Mouse (Mus musculus) liver, embryonic 13.5 days (tissue): ENCODE results near the gene Tmem26. TPM values are rescaled to one million over a fixed set of nuclear protein-coding genes. Genes with fewer than 3 reads are reported as not detected.
A peak's percentile ranks its signal among the peaks of the same experiment; 100 is the strongest.
"Not testable (repeated sequence)": the region's sequence is repeated elsewhere in the genome, so short reads cannot be mapped to it uniquely, and the experiment has no call there.

Source experiments
- ATAC-seq: fragments of 200-750 bp; cut with Nextera tagmentation; 2 replicates; pipeline ENCODE4 v1.8.0; 2017; ENCODE audit warnings: low read depth, mild to moderate bottlenecking, moderate number of reproducible peaks, moderate library complexity
- DNase-seq: peaks from one replicate; pipeline ENCODE4 v3.0.0; 2022
- H3K27ac ChIP-seq: fragments of 300-500 bp; sonication (generic); 2 replicates; pipeline ENCODE4 v1.5.1; 2015; ENCODE audit warnings: moderate library complexity, mild to moderate bottlenecking, inconsistent platforms
- H3K27me3 ChIP-seq: fragments of 300-500 bp; sonication (generic); 2 replicates; pipeline ENCODE4 v1.6.1; 2015; ENCODE audit warnings: mild to moderate bottlenecking, inconsistent platforms
- H3K36me3 ChIP-seq: fragments of 300-500 bp; sonication (generic); 2 replicates; pipeline ENCODE4 v1.6.1; 2015; ENCODE audit warnings: mild to moderate bottlenecking, inconsistent platforms
- H3K4me1 ChIP-seq: fragments of 300-500 bp; sonication (generic); replicated peaks from 2 replicates; pipeline ENCODE4 v1.6.1; 2015; ENCODE audit warnings: inconsistent platforms
- H3K4me2 ChIP-seq: fragments of 300-500 bp; sonication (generic); 2 replicates; pipeline ENCODE4 v1.6.1; 2015; ENCODE audit warnings: inconsistent platforms, mild to moderate bottlenecking, moderate library complexity
- H3K4me3 ChIP-seq: fragments of 300-500 bp; sonication (generic); replicated peaks from 2 replicates; pipeline ENCODE4 v1.5.1; 2015; ENCODE audit warnings: mild to moderate bottlenecking, inconsistent platforms
- H3K9ac ChIP-seq: fragments of 300-500 bp; sonication (generic); 2 replicates; pipeline ENCODE4 v1.6.1; 2015; ENCODE audit warnings: mild to moderate bottlenecking, inconsistent platforms
- H3K9me3 ChIP-seq: fragments of 300-500 bp; sonication (generic); replicated peaks from 2 replicates; pipeline ENCODE4 v1.6.1; 2016; ENCODE audit warnings: inconsistent platforms
- WGBS: fragments of 180-500 bp; shearing (Covaris S2); methylation state at CpG from one replicate; pipeline ENCODE4 v1.1.7; 2015; ENCODE audit not compliant: insufficient replicate concordance; 5-methylcytosine and 5-hydroxymethylcytosine counted together
- polyA plus RNA-seq: library from polyadenylated mRNA; unstranded; fragments of >200 nt; fragmentation: Nextera tagmentation; extraction: Ambion mirVana; gene quantifications from 2 replicates; pipeline ENCODE4 v1.2.1, GENCODE M21; 2015

The Tmem26 gene
- polyA plus RNA-seq, 1 experiment from 2014 or later: 1.5 TPM

GRCm38 (mm10) chr10:68714302-68714701 is 9.1 kb upstream of the Tmem26 start:
- H3K9me3 ChIP-seq: no peaks in the 10 kb centered on the region
- H3K27ac ChIP-seq: no peak overlapping the region
- 41% methylated on average over 3 of the region's 3 CpGs for WGBS
- H3K4me3 ChIP-seq: no peak overlapping the region
- no peaks in the 10 kb centered on the region for H3K36me3 ChIP-seq
- no peaks in the 10 kb centered on the region for H3K4me1 ChIP-seq
- ATAC-seq: no peak
- H3K9ac ChIP-seq: no peak overlapping the region
- DNase-seq: no peak
- no peaks in the 10 kb centered on the region for H3K27me3 ChIP-seq
- H3K4me2 ChIP-seq: no peak overlapping the region

- no peak for ATAC-seq
- H3K36me3 ChIP-seq: no peaks in the 10 kb centered on the region
- WGBS: 71% methylated on average over 3 of the region's 3 CpGs
- no peak overlapping the region for H3K4me3 ChIP-seq
- H3K4me1 ChIP-seq: no peaks in the 10 kb centered on the region
- H3K27ac ChIP-seq: no peak overlapping the region
- no peak overlapping the region for H3K9ac ChIP-seq
- H3K4me2 ChIP-seq: no peak overlapping the region
- no peaks in the 10 kb centered on the region for H3K27me3 ChIP-seq
- DNase-seq: no peak
- no peaks in the 10 kb centered on the region for H3K9me3 ChIP-seq
Measured at GRCm38 (mm10) chr10:68715396-68715795, 8.1 kb upstream of the Tmem26 start.

GRCm38 (mm10) chr10:68718375-68718774 is 5.1 kb upstream of the Tmem26 start:
- H3K27ac ChIP-seq: no peak overlapping the region
- no peaks in the 10 kb centered on the region for H3K36me3 ChIP-seq
- no peak overlapping the region for H3K4me3 ChIP-seq
- H3K9ac ChIP-seq: no peak overlapping the region
- WGBS: 53% methylated on average over 3 of the region's 3 CpGs
- no peaks in the 10 kb centered on the region for H3K4me1 ChIP-seq
- no peak overlapping the region for H3K4me2 ChIP-seq
- no peaks in the 10 kb centered on the region for H3K9me3 ChIP-seq
- DNase-seq (no peak), ATAC-seq (no peak)
- H3K27me3 ChIP-seq: peaks cover under 1% of the 10 kb centered on the region; the same call in 1 of the 2 replicates

- H3K36me3 ChIP-seq: no peaks in the 10 kb centered on the region
- H3K27me3 ChIP-seq: peaks cover 14% of the 10 kb centered on the region; the same call in 1 of the 2 replicates
- no peak overlapping the region for H3K9ac ChIP-seq
- no peak overlapping the region for H3K4me2 ChIP-seq
- no peaks in the 10 kb centered on the region for H3K9me3 ChIP-seq
- ATAC-seq: no peak
- no peak overlapping the region for H3K4me3 ChIP-seq
- no peak for DNase-seq
- 35% methylated on average over 5 of the region's 5 CpGs for WGBS
- H3K4me1 ChIP-seq: peaks cover 3% of the 10 kb centered on the region; the same call in 1 of the 2 replicates
- no peak overlapping the region for H3K27ac ChIP-seq
Measured at GRCm38 (mm10) chr10:68720887-68721400, 2.5 kb upstream of the Tmem26 start.

GRCm38 (mm10) chr10:68723015-68723414 is 431 bp upstream of the Tmem26 start:
- Histone ChIP-seq H3K9ac (no peak overlapping the region), H3K4me2 (no peak overlapping the region), H3K4me3 (no peak overlapping the region), H3K36me3 (no peaks in the 10 kb centered on the region), H3K9me3 (no peaks in the 10 kb centered on the region), H3K4me1 (peaks cover 3% of the 10 kb centered on the region; the same call in 1 of the 2 replicates), H3K27ac (no peak overlapping the region), H3K27me3 (peaks cover 14% of the 10 kb centered on the region; the same call in 1 of the 2 replicates)
- ATAC-seq (no peak), DNase-seq (no peak)
- 36% methylated on average over 7 of the region's 7 CpGs for WGBS

- peaks cover 3% of the 10 kb centered on the region; the same call in 1 of the 2 replicates for H3K4me1 ChIP-seq
- H3K9me3 ChIP-seq: no peaks in the 10 kb centered on the region
- no peaks in the 10 kb centered on the region for H3K36me3 ChIP-seq
- H3K9ac ChIP-seq: no peak overlapping the region
- WGBS: 0% methylated on average over 11 of the region's 11 CpGs
- ATAC-seq: no peak
- peak overlapping the region; percentile 59 for H3K4me2 ChIP-seq
- H3K4me3 ChIP-seq: peak overlapping the region; percentile 44
- no peak for DNase-seq
- no peak overlapping the region for H3K27ac ChIP-seq
- peaks cover 14% of the 10 kb centered on the region; the same call in 1 of the 2 replicates for H3K27me3 ChIP-seq
Measured at GRCm38 (mm10) chr10:68724361-68724720, 895 bp downstream of the Tmem26 start.

GRCm38 (mm10) chr10:68727464-68727863 is 4.0 kb downstream of the Tmem26 start:
- H3K27me3 ChIP-seq: peaks cover 14% of the 10 kb centered on the region; the same call in 1 of the 2 replicates
- 64% methylated on average over 5 of the region's 5 CpGs for WGBS

GRCm38 (mm10) chr10:68735621-68736020 is 12.2 kb downstream of the Tmem26 start:
- DNase-seq (no peak), ATAC-seq (no peak)
- 67% methylated on average over 3 of the region's 3 CpGs for WGBS
- Histone ChIP-seq H3K27ac (no peak overlapping the region), H3K27me3 (no peaks in the 10 kb centered on the region), H3K9ac (no peak overlapping the region), H3K4me3 (no peak overlapping the region), H3K4me2 (no peak overlapping the region), H3K9me3 (no peaks in the 10 kb centered on the region), H3K36me3 (no peaks in the 10 kb centered on the region), H3K4me1 (no peaks in the 10 kb centered on the region)

More at GRCm38 (mm10) chr10:68727464-68727863, 4.0 kb downstream of the Tmem26 start:
- no peak overlapping the region for H3K27ac ChIP-seq
- DNase-seq (no peak), ATAC-seq (no peak)
- H3K4me3 ChIP-seq: no peak overlapping the region
- H3K9me3 ChIP-seq: no peaks in the 10 kb centered on the region
- H3K36me3 ChIP-seq: no peaks in the 10 kb centered on the region
- H3K9ac ChIP-seq: no peak overlapping the region
- peaks cover 3% of the 10 kb centered on the region; the same call in 1 of the 2 replicates for H3K4me1 ChIP-seq
- no peak overlapping the region for H3K4me2 ChIP-seq

GRCm38 (mm10) chr10:68737391-68737790 is 13.9 kb downstream of the Tmem26 start:
- Histone ChIP-seq H3K9me3 (no peaks in the 10 kb centered on the region), H3K36me3 (no peaks in the 10 kb centered on the region), H3K4me1 (no peaks in the 10 kb centered on the region), H3K27ac (no peak overlapping the region), H3K4me3 (no peak overlapping the region), H3K9ac (no peak overlapping the region), H3K27me3 (no peaks in the 10 kb centered on the region), H3K4me2 (no peak overlapping the region)
- ATAC-seq (no peak), DNase-seq (no peak)
- 48% methylated on average over 7 of the region's 7 CpGs for WGBS

- DNase-seq, H3K27me3 ChIP-seq, ATAC-seq, H3K9me3 ChIP-seq, H3K36me3 ChIP-seq, H3K4me2 ChIP-seq, H3K9ac ChIP-seq, H3K27ac ChIP-seq, H3K4me3 ChIP-seq, H3K4me1 ChIP-seq: not testable (repeated sequence)
- 58% methylated on average over 1 of the region's 1 CpGs for WGBS
Measured at GRCm38 (mm10) chr10:68738981-68739380, 15.5 kb downstream of the Tmem26 start.

GRCm38 (mm10) chr10:68740251-68740650 is 16.8 kb downstream of the Tmem26 start:
- no peak overlapping the region for H3K4me2 ChIP-seq
- 51% methylated on average over 2 of the region's 2 CpGs for WGBS
- no peaks in the 10 kb centered on the region for H3K9me3 ChIP-seq
- H3K4me3 ChIP-seq: no peak overlapping the region
- no peaks in the 10 kb centered on the region for H3K27me3 ChIP-seq
- no peak for DNase-seq
- no peak for ATAC-seq
- no peaks in the 10 kb centered on the region for H3K36me3 ChIP-seq
- H3K4me1 ChIP-seq: no peaks in the 10 kb centered on the region
- H3K27ac ChIP-seq: no peak overlapping the region
- no peak overlapping the region for H3K9ac ChIP-seq

- Histone ChIP-seq H3K27ac (no peak overlapping the region), H3K36me3 (no peaks in the 10 kb centered on the region), H3K4me1 (no peaks in the 10 kb centered on the region), H3K9me3 (no peaks in the 10 kb centered on the region), H3K9ac (no peak overlapping the region), H3K27me3 (no peaks in the 10 kb centered on the region), H3K4me2 (no peak overlapping the region), H3K4me3 (no peak overlapping the region)
- no peak for DNase-seq
- 65% methylated on average over 7 of the region's 7 CpGs for WGBS
- ATAC-seq: no peak
Measured at GRCm38 (mm10) chr10:68750921-68751320, 27.5 kb downstream of the Tmem26 start.
